Comparison of ENCODE assay signal across 9 mouse cellular contexts in genomic region chr19:44755693-44756420, GRCm38 (mm10). TPM values are rescaled to one million over a fixed set of nuclear protein-coding genes. Genes with fewer than 3 reads are reported as not detected.
DNase-seq lines count a peak whose midpoint lies in the region; ATAC-seq lines count a peak whose summit lies in the region.
"Had no signal": no experiment of that assay in that cellular context is flagged by ENCODE, and none has a peak within 500 bp of the region (broad histone marks: within the 10 kb centered on the region; RNA-seq: fewer than 3 reads in every experiment).

Pax2 (plus strand) TSS chr19:44756045.

- H3K27ac ChIP-seq in embryonic facial prominence, embryonic 14.5 days (replicated peaks; ENCODE audit: low read depth, low read length): no peak within 1 kb of the TSS
- peak within 1 kb of the TSS; percentile 89 for H3K27ac ChIP-seq in hindbrain, embryonic 14.5 days
- no peak within 1 kb of the TSS for H3K27ac ChIP-seq in liver, embryonic 15.5 days (replicated peaks)

- H3K27me3 ChIP-seq in embryonic facial prominence, embryonic 14.5 days (replicated peaks; ENCODE audit: control insufficient read depth, insufficient read depth, low read length): peaks cover 99% of the 10 kb centered on the region
- H3K27me3 ChIP-seq in hindbrain, embryonic 14.5 days (ENCODE audit: control insufficient read depth, insufficient read depth, low read length): peaks cover 75% of the 10 kb centered on the region
- H3K27me3 ChIP-seq in liver, embryonic 15.5 days: peaks cover 100% of the 10 kb centered on the region

- peak within 1 kb of the TSS; percentile 15; the same call in 1 of the 2 replicates for H3K9ac ChIP-seq in embryonic facial prominence, embryonic 14.5 days (ENCODE audit: low read depth, low read length)
- peak within 1 kb of the TSS; percentile 71 for H3K9ac ChIP-seq in hindbrain, embryonic 14.5 days
- no peak within 1 kb of the TSS for H3K9ac ChIP-seq in liver, embryonic 15.5 days

- no peaks in the 10 kb centered on the region for H3K9me3 ChIP-seq in embryonic facial prominence, embryonic 14.5 days (ENCODE audit: control insufficient read depth, low read length)
- H3K9me3 ChIP-seq in hindbrain, embryonic 14.5 days (ENCODE audit: control insufficient read depth, low read length): no peaks in the 10 kb centered on the region
- no peaks in the 10 kb centered on the region for H3K9me3 ChIP-seq in liver, embryonic 15.5 days (replicated peaks)

- WGBS in embryonic facial prominence, embryonic 14.5 days: under 1% methylated on average over 39 of the region's 52 CpGs
- WGBS in hindbrain, embryonic 14.5 days: 0% methylated on average over 50 of the region's 52 CpGs
- under 1% methylated on average over 51 of the region's 52 CpGs for WGBS in liver, embryonic 15.5 days (ENCODE audit: insufficient replicate concordance)

- H3K36me3 ChIP-seq in embryonic facial prominence, embryonic 14.5 days (ENCODE audit: control insufficient read depth, insufficient read depth, low read length): no peaks in the 10 kb centered on the region
- H3K36me3 ChIP-seq in hindbrain, embryonic 14.5 days (replicated peaks; ENCODE audit: control insufficient read depth, insufficient read depth): no peaks in the 10 kb centered on the region
- H3K36me3 ChIP-seq in liver, embryonic 15.5 days (replicated peaks): no peaks in the 10 kb centered on the region

- peak within 1 kb of the TSS; percentile 37 for H3K4me3 ChIP-seq in embryonic facial prominence, embryonic 14.5 days (ENCODE audit: low read depth, low read length)
- H3K4me3 ChIP-seq in hindbrain, embryonic 14.5 days (replicated peaks; ENCODE audit: low read length): peak within 1 kb of the TSS; percentile 47
- H3K4me3 ChIP-seq in liver, embryonic 15.5 days (replicated peaks): peak within 1 kb of the TSS; percentile 32

- peak within 1 kb of the TSS; percentile 55 for H3K4me2 ChIP-seq in embryonic facial prominence, embryonic 14.5 days (ENCODE audit: low read depth, low read length)
- H3K4me2 ChIP-seq in hindbrain, embryonic 14.5 days (replicated peaks): peak within 1 kb of the TSS; percentile 55
- H3K4me2 ChIP-seq in liver, embryonic 15.5 days: peak within 1 kb of the TSS; percentile 52

- H3K4me1 ChIP-seq in embryonic facial prominence, embryonic 14.5 days (ENCODE audit: control insufficient read depth, insufficient read depth, low read length): peaks cover 6% of the 10 kb centered on the region; the same call in 1 of the 2 replicates
- H3K4me1 ChIP-seq in hindbrain, embryonic 14.5 days (replicated peaks; ENCODE audit: control insufficient read depth, insufficient read depth, low read length): peaks cover 13% of the 10 kb centered on the region; the same call in 1 of the 2 replicates
- peaks cover 11% of the 10 kb centered on the region; the same call in 1 of the 2 replicates for H3K4me1 ChIP-seq in liver, embryonic 15.5 days (replicated peaks)

- peak; percentile 89 for DNase-seq in heart, adult 11 months
- no peak for DNase-seq in heart, adult 8-10 months (ENCODE audit: low spot score)
- DNase-seq in embryonic facial prominence, embryonic 14.5 days (ENCODE audit: low spot score): no peak
- no peak for DNase-seq in hindbrain, embryonic 14.5 days (ENCODE audit: low spot score)
- no peak for DNase-seq in spleen, adult 18-20 months
- no peak for DNase-seq in left cerebral cortex, adult 8-10 months (ENCODE audit: low spot score in 2 of 2)

- no peak for ATAC-seq in embryonic facial prominence, embryonic 14.5 days (ENCODE audit: low read depth)
- no peak for ATAC-seq in hindbrain, embryonic 14.5 days (ENCODE audit: low FRiP score)
- no peak for ATAC-seq in liver, embryonic 15.5 days (ENCODE audit: insufficient read depth)
- ATAC-seq in erythroblast, adult 5-6 weeks (replicated peaks; ENCODE audit: low FRiP score, poor library complexity, severe bottlenecking): no peak

RNA-seq across cellular contexts. Expression of gene Pax2, which starts in this region (rescaled TPM):
- total RNA-seq in heart, adult 8-10 months (2022): not detected
- 0.14 and 0.22 TPM in 2 replicates for polyA plus RNA-seq in embryonic facial prominence, embryonic 14.5 days (2014; fragmentation: Nextera tagmentation; extraction: Ambion mirVana)
- 18.7 and 22.1 TPM in 2 replicates for polyA plus RNA-seq in hindbrain, embryonic 14.5 days (2014; fragmentation: Nextera tagmentation; extraction: Ambion mirVana)
- polyA plus RNA-seq in liver, embryonic 15.5 days (2015; fragmentation: Nextera tagmentation; extraction: Ambion mirVana): not detected in 2 replicates
- not detected in 2 replicates for total RNA-seq in erythroblast, adult 5-6 weeks (2015; ENCODE audit: low replicate concordance)
- not detected in 2 replicates for total RNA-seq in erythroblast, adult 5-6 weeks (2017; ENCODE audit: low replicate concordance)
- total RNA-seq in left cerebral cortex, adult 8-10 months (2022): under 1 TPM in 3 of 4 experiments, not detected in 1; 0.11 to 0.37 (median 0.37) TPM
- total RNA-seq: MEL had no signal

Comparison
In these comparisons a context has a peak if more than half of its experiments do, and no peak if none do; other contexts are left out.
1. RNA of gene Pax2 (polyA plus RNA-seq): 18.7 to 22.1 TPM in hindbrain, embryonic 14.5 days; 0.14 to 0.22 TPM in embryonic facial prominence, embryonic 14.5 days and not detected in liver, embryonic 15.5 days; every median in the first group is over 10 times any median in the second.
2. Peak in every context shown above with its lines, with median percentiles within 50 percentile points of each other: H3K4me2 ChIP-seq and H3K4me3 ChIP-seq.